Mouse (Mus musculus) thymus, postnatal 4 days (tissue): ENCODE results near the gene Svs2.
A peak's percentile ranks its signal among the peaks of the same experiment; 100 is the strongest.
"Not testable (repeated sequence)": the region's sequence is repeated elsewhere in the genome, so short reads cannot be mapped to it uniquely, and the experiment has no call there.

Source experiments
- DNase-seq: peaks from one replicate; pipeline ENCODE4 v3.0.0; 2021

The Svs2 gene

DNA sequence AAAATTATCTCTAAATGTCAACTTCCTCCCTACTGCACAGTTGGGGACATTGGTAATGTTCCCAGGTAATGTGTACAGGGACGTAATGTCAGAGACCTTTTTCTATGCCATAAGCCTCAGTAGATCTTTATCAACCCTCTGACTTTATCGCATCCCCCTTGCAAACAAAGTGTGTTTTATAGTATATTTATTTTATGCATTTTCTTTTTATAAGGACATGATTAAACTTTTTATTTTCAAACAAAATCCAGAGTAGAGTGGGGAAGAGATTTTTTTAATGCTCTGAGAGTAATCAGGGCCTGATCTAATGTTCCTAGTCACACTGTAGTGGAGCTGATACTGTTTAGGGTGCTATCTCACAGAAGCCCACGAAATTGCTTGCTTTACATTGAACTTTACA is at the start of gene Svs2:
Svs2 (minus strand) TSS at position 101 of the 400 bp plus-strand sequence.
- no peak for DNase-seq

GRCm38 (mm10) chr2:164278359-164278758 is 40.1 kb upstream of the Svs2 start, which contains the start of gene Svs4:
Svs4 (minus strand) TSS chr2:164278459.
- DNase-seq = no peak

DNA sequence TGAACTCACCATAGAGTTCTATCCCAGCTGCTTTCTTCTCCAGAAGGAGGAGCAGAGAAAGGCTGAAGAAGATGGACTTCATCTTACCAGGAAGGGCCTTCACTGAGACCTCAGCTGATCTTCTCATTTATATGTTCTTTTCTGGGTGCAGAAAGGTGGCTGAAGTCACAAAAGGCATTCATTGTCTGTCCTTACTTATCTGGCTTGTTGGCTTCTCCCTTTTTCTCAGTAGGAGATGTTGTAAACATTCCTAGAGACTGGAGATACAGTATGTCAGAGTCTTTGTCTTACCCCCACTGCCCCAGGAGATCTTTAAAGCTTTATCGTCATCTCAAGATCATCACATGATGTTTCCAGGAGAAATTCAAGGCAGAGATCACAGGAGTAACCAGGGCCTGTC is 18.3 kb upstream of the Svs2 start, which contains the start of gene Svs3b:
Svs3b (minus strand) TSS at position 101 of the 400 bp plus-strand sequence.
- not testable (repeated sequence) for DNase-seq

- no peak for DNase-seq
Observed at GRCm38 (mm10) chr2:164232671-164233070, 5.6 kb downstream of the Svs2 start.

DNA sequence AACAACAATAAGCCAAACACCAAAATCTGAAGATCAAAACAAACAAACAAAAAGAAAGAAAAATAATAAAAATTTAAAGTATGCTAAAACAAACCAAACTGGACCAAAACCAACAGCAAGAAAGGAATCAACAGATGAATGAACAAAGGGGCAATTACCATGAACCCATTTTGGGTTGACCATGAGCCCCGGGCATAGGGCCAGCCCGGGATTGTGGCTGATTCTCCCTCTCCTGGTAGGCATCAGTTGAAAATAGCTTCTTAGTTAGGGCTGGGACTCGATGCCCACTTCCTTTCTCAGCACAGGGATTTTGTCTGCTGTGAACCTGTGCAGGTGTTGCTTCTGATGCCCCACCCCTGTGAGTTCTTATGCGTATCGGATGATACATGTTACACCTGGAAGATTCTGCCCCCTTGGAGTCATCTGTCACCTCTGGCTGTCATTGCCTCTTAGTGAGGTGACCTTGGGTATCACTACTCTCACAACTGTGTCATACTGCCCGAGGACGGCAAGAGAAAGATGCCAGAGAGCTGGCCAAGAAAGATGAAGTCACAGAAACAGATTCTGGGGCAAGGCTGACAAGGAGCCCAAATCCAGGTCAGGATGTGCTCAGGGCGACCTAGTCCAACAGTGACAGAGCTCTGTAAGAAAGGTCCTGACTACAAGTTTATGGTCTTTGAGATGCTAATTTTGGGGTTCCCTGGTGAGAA is 9.8 kb downstream of the Svs2 start:
- DNase-seq = no peak

- no peak for DNase-seq
Observed at GRCm38 (mm10) chr2:164221522-164221921, 16.7 kb downstream of the Svs2 start, which contains the start of gene Wfdc15b. Wfdc15b (minus strand) TSS chr2:164221660.

DNA sequence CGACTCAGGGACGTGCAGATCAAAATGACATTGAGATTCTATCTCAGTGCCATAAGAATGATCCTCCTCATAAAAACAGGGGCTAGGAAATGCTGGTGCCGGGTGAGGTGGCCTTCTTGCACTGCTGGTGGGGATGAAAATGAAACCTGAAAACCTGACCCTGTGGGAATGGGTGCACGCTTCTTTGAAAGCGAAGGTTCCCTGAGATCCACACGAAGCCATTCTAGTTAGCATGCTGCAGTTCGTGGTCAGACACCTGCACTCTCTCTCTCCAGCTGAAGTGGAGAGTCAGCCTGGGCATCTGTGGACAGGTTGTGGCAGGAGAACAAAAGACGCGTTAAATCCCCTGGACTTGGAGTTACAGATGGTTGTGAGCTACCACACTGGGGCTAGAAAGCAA is 19.0 kb downstream of the Svs2 start:
- DNase-seq = no peak

GRCm38 (mm10) chr2:164212711-164213110 is 25.6 kb downstream of the Svs2 start:
- no peak for DNase-seq

- no peak for DNase-seq
Observed at GRCm38 (mm10) chr2:164210892-164211291, 27.4 kb downstream of the Svs2 start.

- DNase-seq = no peak
Observed at GRCm38 (mm10) chr2:164206676-164207075, 31.6 kb downstream of the Svs2 start.

DNA sequence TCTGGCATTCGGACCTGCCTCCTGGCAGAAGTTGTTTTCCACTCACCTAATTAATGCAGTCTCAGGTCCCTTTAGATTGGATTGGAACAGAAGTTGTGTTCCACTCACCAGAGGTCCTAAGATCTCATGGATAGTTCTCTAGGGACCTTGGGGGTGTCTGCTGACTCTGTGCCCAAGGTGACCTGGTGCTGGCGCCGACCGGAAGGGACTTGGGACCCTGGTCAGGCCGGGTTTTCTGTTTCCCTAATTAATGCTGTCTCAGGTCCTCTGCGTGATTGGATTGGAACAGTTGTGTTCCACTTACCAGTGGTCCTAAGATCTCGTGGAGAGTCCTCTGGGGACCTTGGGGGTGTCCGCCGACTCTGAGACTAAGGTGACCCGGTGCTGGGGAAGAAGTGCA is 32.3 kb downstream of the Svs2 start:
- DNase-seq = not testable (repeated sequence)

DNA sequence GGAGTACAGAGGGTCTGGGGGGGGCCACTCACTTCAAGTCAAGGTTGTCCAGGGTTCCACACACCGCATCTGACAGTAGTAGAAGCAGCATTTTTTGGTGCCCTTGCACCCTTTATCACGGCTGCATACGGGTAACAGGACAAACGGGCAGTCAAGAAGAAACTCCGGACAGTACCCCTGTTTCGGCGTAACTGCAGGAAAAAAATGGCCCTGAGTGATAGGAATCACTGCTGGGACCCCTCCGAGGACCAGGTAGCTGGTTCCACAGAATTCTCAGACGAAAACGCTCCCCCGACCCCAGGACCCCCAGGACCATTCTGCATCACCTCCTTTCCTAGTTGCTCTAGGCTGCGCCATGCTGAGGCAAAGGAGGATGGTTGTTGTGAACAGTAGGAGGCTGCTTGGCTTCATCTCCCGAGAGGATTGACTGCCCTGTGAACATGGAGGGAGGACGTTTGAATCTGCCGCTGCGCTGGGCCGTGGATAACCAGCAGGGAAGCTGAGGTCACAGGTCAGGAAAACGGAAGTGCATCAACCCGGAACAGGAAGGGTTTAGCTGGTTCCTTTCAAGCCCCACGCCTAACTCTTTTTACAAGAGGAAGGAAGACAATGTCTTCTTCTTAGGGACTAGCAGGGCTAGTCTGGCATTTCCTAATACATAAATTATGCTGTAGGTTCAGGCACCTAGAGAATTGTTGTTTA is 38.5 kb downstream of the Svs2 start, which contains the start of gene Wfdc15a:
Wfdc15a (minus strand) TSS at position 505 of the 702 bp plus-strand sequence.
- no peak for DNase-seq

DNA sequence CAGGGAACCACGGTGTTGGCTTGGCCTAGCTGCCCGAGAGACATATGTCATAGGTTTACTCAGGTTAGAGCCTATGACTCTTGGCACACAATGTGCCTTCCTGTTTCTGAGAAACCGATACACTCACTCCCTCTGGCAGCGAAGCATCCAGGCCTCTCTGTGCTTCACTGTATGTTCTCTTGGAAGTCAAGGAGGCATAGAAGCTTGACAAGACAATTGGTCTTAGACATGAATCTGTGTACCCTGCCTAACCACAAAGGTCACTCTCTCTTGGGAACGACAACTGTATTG is 41.6 kb downstream of the Svs2 start:
- DNase-seq = no peak

GRCm38 (mm10) chr2:164195971-164196699 is 42.1 kb downstream of the Svs2 start:
- no peak for DNase-seq

DNA sequence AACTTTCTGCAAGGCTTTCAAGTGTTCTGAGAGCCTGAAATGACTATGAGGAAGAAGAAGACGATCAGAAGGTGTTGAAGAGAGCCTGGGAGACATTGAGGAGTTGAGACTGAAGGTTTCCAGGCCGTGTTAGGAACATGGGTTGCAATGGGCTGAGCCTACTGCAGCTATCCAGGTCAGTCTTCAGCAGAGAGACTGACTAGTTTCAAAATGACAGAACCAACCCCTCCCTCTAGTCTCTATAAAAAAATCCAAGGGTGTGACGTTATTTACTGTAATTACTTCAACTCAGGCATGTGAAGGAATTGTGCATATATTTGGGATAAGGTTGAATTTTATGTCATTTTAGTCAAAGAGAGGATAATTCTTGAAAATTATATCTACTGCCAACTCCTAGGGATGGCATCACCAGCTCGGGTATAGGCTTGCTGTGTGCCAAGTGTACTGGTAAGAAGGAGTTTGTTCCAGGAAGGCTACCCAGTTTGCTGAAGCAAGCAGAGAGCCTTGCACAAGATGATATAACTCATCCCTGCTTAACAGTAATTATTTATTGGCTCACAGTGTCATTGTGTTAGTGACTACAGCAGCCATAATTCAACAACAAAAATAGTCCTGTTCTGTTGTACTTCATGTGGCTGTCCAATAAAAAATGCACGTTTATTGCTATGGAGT is 43.2 kb downstream of the Svs2 start:
- no peak for DNase-seq

DNA sequence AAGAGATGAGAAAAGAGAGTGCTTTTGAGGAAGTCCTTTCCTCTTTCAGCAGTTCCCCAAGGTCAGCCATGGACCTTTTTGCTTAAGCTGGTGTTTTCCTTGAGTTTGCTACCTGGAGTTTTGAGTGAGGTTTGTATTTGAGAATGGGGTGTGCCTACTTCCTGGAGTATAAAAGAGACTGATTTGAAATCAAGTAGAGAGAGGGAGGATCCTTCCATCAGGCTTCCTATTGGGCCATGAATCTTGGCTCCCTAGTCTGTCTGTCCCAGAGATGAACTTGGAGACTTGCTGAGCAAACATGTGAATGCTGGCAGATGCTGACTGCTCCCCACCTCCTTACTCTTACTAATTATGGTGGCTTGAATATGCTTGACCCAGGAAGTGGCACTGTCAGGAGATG is 46.0 kb downstream of the Svs2 start:
- DNase-seq = no peak

GRCm38 (mm10) chr2:164190576-164190975 is 47.7 kb downstream of the Svs2 start, which contains the start of gene Wfdc12:
Wfdc12 (minus strand) TSS chr2:164190608.
- no peak for DNase-seq

DNA sequence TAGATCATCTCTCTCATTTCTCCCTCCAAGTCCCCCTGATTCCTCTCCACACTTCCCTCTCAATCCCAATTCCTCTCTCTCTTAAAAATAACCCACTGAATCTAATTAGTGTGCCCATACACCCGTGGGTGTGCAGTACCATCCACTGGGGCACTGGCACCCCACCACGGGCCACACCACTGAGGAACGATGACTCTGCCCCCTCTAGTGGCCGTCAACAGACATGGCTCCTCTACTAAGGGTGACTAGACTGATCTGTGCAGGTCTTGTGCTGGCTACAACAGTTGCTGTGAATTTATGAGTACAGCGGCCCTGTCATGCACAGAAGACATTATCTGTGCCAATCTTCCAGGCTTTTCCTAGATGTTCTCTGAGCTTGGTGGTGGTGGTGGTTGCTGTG is 49.5 kb downstream of the Svs2 start:
- DNase-seq = peak; percentile 44
